Mouse (Mus musculus) liver, postnatal 0 days (tissue): ENCODE measurements around the gene Timd2. TPM values are rescaled to one million over a fixed set of nuclear protein-coding genes. Genes with fewer than 3 reads are reported as not detected.
"Not testable (repeated sequence)": the region's sequence is repeated elsewhere in the genome, so short reads cannot be mapped to it uniquely, and the experiment has no call there.

Experiments used
- ATAC-seq: fragments of 200-750 bp; cut with Nextera tagmentation; 2 replicates; pipeline ENCODE4 v1.8.0; 2017; ENCODE audit warnings: mild to moderate bottlenecking, moderate library complexity
- DNase-seq: peaks from one replicate; pipeline ENCODE4 v3.0.0-alpha.2; 2016
- H3K27ac ChIP-seq: fragments of 300-500 bp; sonication (generic); 2 replicates; pipeline ENCODE4 v1.5.1; 2014; ENCODE audit warnings: antibody characterized with exemption, moderate library complexity, mild to moderate bottlenecking, low read depth
- H3K27me3 ChIP-seq: fragments of 300-500 bp; sonication (generic); 2 replicates; pipeline ENCODE4 v1.6.1; 2014; ENCODE audit warnings: low read length, control low read depth, mixed read lengths; ENCODE audit not compliant: insufficient read depth
- H3K36me3 ChIP-seq: fragments of 300-500 bp; sonication (generic); replicated peaks from 2 replicates; pipeline ENCODE4 v1.6.1; 2014; ENCODE audit warnings: mild to moderate bottlenecking, control low read depth, low read length, moderate library complexity, mixed read lengths; ENCODE audit not compliant: insufficient read depth
- H3K4me1 ChIP-seq: fragments of 300-500 bp; sonication (generic); 2 replicates; pipeline ENCODE4 v1.6.1; 2014; ENCODE audit warnings: antibody characterized with exemption, mild to moderate bottlenecking, control low read depth; ENCODE audit not compliant: insufficient read depth
- H3K4me2 ChIP-seq: fragments of 300-500 bp; sonication (generic); 2 replicates; pipeline ENCODE4 v1.6.1; 2014; ENCODE audit warnings: low read depth, mild to moderate bottlenecking, low read length, moderate library complexity, mixed read lengths
- H3K4me3 ChIP-seq: fragments of 300-500 bp; sonication (generic); 2 replicates; pipeline ENCODE4 v1.5.1; 2014; ENCODE audit warnings: low read depth, low read length
- H3K9ac ChIP-seq: fragments of 300-500 bp; sonication (generic); replicated peaks from 2 replicates; pipeline ENCODE4 v1.6.1; 2014; ENCODE audit warnings: mild to moderate bottlenecking, moderate library complexity
- H3K9me3 ChIP-seq: fragments of 300-500 bp; sonication (generic); 2 replicates; pipeline ENCODE4 v1.6.1; 2016; ENCODE audit warnings: mild to moderate bottlenecking, control low read depth, low read length, mixed read lengths
- CTCF ChIP-seq: sonication (generic); IDR thresholded peaks from 2 replicates; pipeline ENCODE4 v1.5.1; 2016; ENCODE audit warnings: antibody characterized with exemption, low read depth
- EP300 ChIP-seq: IDR thresholded peaks from 2 replicates; pipeline ENCODE4 v1.6.1; 2016; ENCODE audit warnings: antibody characterized with exemption, low read depth, mild to moderate bottlenecking
- WGBS: fragments of 180-500 bp; shearing (Covaris S2); extraction: QIAGEN DNeasy Blood & Tissue Kit; methylation state at CpG from one replicate; pipeline ENCODE4 v1.1.7; 2014; ENCODE audit not compliant: insufficient replicate concordance; 5-methylcytosine and 5-hydroxymethylcytosine counted together
- polyA plus RNA-seq: library from polyadenylated mRNA; unstranded; fragments of >200 nt; fragmentation: Nextera tagmentation; extraction: Ambion mirVana; gene quantifications from 2 replicates; pipeline ENCODE4 v1.2.1, GENCODE M21; 2015

The Timd2 gene
- 49.1 and 49.2 TPM in 2 replicates for polyA plus RNA-seq

GRCm38 (mm10) chr11:46706664-46707356, at the start of gene Timd2:
TSS of gene Timd2 (minus strand) at chr11:46707061.
- H3K4me3 ChIP-seq = peak within 1 kb of the TSS; percentile 28
- TF ChIP-seq CTCF = no peak
- no peak for TF ChIP-seq EP300
- H3K9ac ChIP-seq = no peak within 1 kb of the TSS
- DNase-seq (peak; percentile 47), ATAC-seq (peak; percentile 97)
- WGBS = 35% methylated on average over 6 of the region's 6 CpGs
- H3K27me3 ChIP-seq = no peaks in the 10 kb centered on the region
- peak within 1 kb of the TSS; percentile 85 for H3K27ac ChIP-seq
- no peaks in the 10 kb centered on the region for H3K4me1 ChIP-seq
- H3K9me3 ChIP-seq = no peaks in the 10 kb centered on the region
- peak within 1 kb of the TSS; percentile 51; the same call in 1 of the 2 replicates for H3K4me2 ChIP-seq
- no peaks in the 10 kb centered on the region for H3K36me3 ChIP-seq

- not testable (repeated sequence) for H3K27me3 ChIP-seq, DNase-seq, H3K4me2 ChIP-seq, ATAC-seq, H3K4me1 ChIP-seq, H3K9ac ChIP-seq, H3K4me3 ChIP-seq, H3K36me3 ChIP-seq, H3K9me3 ChIP-seq, H3K27ac ChIP-seq
- WGBS = 73% methylated on average over 6 of the region's 6 CpGs
Observed at GRCm38 (mm10) chr11:46755714-46756113, 48.9 kb upstream of the Timd2 start.

GRCm38 (mm10) chr11:46754669-46755068, 47.8 kb upstream of the Timd2 start:
- 83% methylated on average over 4 of the region's 4 CpGs for WGBS
- no peak overlapping the region for H3K4me3 ChIP-seq
- no peaks in the 10 kb centered on the region for H3K4me1 ChIP-seq
- ATAC-seq (no peak), DNase-seq (no peak)
- TF ChIP-seq EP300 (no peak), CTCF (no peak)
- H3K27ac ChIP-seq = no peak overlapping the region
- H3K9ac ChIP-seq = no peak overlapping the region
- no peaks in the 10 kb centered on the region for H3K36me3 ChIP-seq
- H3K9me3 ChIP-seq = no peaks in the 10 kb centered on the region
- H3K27me3 ChIP-seq = no peaks in the 10 kb centered on the region
- H3K4me2 ChIP-seq = no peak overlapping the region

GRCm38 (mm10) chr11:46753662-46754061, 46.8 kb upstream of the Timd2 start:
- no peak overlapping the region for H3K4me3 ChIP-seq
- H3K27me3 ChIP-seq = no peaks in the 10 kb centered on the region
- 43% methylated on average over 2 of the region's 2 CpGs for WGBS
- H3K4me1 ChIP-seq = no peaks in the 10 kb centered on the region
- no peak for TF ChIP-seq CTCF
- no peak for TF ChIP-seq EP300
- no peak for ATAC-seq
- H3K36me3 ChIP-seq = no peaks in the 10 kb centered on the region
- no peak for DNase-seq
- H3K27ac ChIP-seq = no peak overlapping the region
- no peak overlapping the region for H3K9ac ChIP-seq
- H3K4me2 ChIP-seq = no peak overlapping the region
- no peaks in the 10 kb centered on the region for H3K9me3 ChIP-seq

- H3K9me3 ChIP-seq = no peaks in the 10 kb centered on the region
- TF ChIP-seq CTCF (no peak), EP300 (no peak)
Observed at GRCm38 (mm10) chr11:46747996-46748395, 41.1 kb upstream of the Timd2 start.

GRCm38 (mm10) chr11:46741716-46742115, 34.9 kb upstream of the Timd2 start:
- Histone ChIP-seq H3K9ac (no peak overlapping the region), H3K4me3 (no peak overlapping the region), H3K4me1 (no peaks in the 10 kb centered on the region), H3K4me2 (no peak overlapping the region), H3K27ac (no peak overlapping the region), H3K36me3 (no peaks in the 10 kb centered on the region), H3K27me3 (no peaks in the 10 kb centered on the region), H3K9me3 (no peaks in the 10 kb centered on the region)
- WGBS = 73% methylated on average over 3 of the region's 3 CpGs
- ATAC-seq (no peak), DNase-seq (no peak)
- TF ChIP-seq EP300 (no peak), CTCF (no peak)

More at GRCm38 (mm10) chr11:46747996-46748395, 41.1 kb upstream of the Timd2 start:
- no peaks in the 10 kb centered on the region for H3K4me1 ChIP-seq
- H3K9ac ChIP-seq = no peak overlapping the region
- H3K27me3 ChIP-seq = no peaks in the 10 kb centered on the region
- 48% methylated on average over 2 of the region's 2 CpGs for WGBS
- ATAC-seq (no peak), DNase-seq (no peak)
- H3K36me3 ChIP-seq = no peaks in the 10 kb centered on the region
- H3K27ac ChIP-seq = no peak overlapping the region
- H3K4me2 ChIP-seq = no peak overlapping the region
- no peak overlapping the region for H3K4me3 ChIP-seq

- TF ChIP-seq CTCF (no peak), EP300 (no peak)
- 80% methylated on average over 4 of the region's 4 CpGs for WGBS
- H3K4me1 ChIP-seq = no peaks in the 10 kb centered on the region
- no peaks in the 10 kb centered on the region for H3K9me3 ChIP-seq
- H3K4me2 ChIP-seq = no peak overlapping the region
- H3K27ac ChIP-seq = no peak overlapping the region
- H3K9ac ChIP-seq = no peak overlapping the region
- H3K27me3 ChIP-seq = no peaks in the 10 kb centered on the region
- DNase-seq (no peak), ATAC-seq (no peak)
- no peak overlapping the region for H3K4me3 ChIP-seq
- H3K36me3 ChIP-seq = no peaks in the 10 kb centered on the region
Observed at GRCm38 (mm10) chr11:46740886-46741285, 34.0 kb upstream of the Timd2 start.
